Mouse (Mus musculus) liver, embryonic 14.5 days (tissue): ENCODE data around the gene Art2b.

Experiments
- CTCF ChIP-seq: IDR thresholded peaks from 2 replicates; pipeline ENCODE4 v1.5.1; 2016; ENCODE audit warnings: antibody characterized with exemption, low read depth, control low read depth
- EP300 ChIP-seq: IDR thresholded peaks from 2 replicates; pipeline ENCODE4 v1.6.1; 2016; ENCODE audit warnings: antibody characterized with exemption, low read depth

GRCm38 (mm10) chr7:101547651-101548050, 37.7 kb downstream of the Art2b start:
- TF ChIP-seq CTCF (no peak), EP300 (no peak)
